Mouse (Mus musculus) liver, embryonic 14.5 days (tissue): Measurements from ENCODE around the gene Mdk. TPM values are rescaled to one million over a fixed set of nuclear protein-coding genes. Genes with fewer than 3 reads are reported as not detected.
A peak's percentile ranks its signal among the peaks of the same experiment; 100 is the strongest.

Source experiments
- ATAC-seq: fragments of 200-750 bp; cut with Nextera tagmentation; 2 replicates; pipeline ENCODE4 v1.8.0; 2017; ENCODE audit warnings: moderate number of reproducible peaks, mild to moderate bottlenecking, moderate library complexity; ENCODE audit not compliant: insufficient read depth
- DNase-seq, 3 experiments: peaks; one replicate each; pipeline ENCODE4 v3.0.0-alpha.2; 2012 to 2013; ENCODE audit warnings: low read depth in 3 of 3, low spot score in 3 of 3
- H3K27ac ChIP-seq: fragments of 300-500 bp; sonication (generic); 2 replicates; pipeline ENCODE4 v1.5.1; 2014; ENCODE audit warnings: moderate library complexity, mild to moderate bottlenecking, control low read depth, inconsistent platforms
- H3K27me3 ChIP-seq: fragments of 300-500 bp; sonication (generic); 2 replicates; pipeline ENCODE4 v1.6.1; 2014; ENCODE audit warnings: mild to moderate bottlenecking, low read length, moderate library complexity; ENCODE audit not compliant: control insufficient read depth, insufficient read depth
- H3K36me3 ChIP-seq: fragments of 300-500 bp; sonication (generic); replicated peaks from 2 replicates; pipeline ENCODE4 v1.6.1; 2014; ENCODE audit warnings: low read depth; ENCODE audit not compliant: control insufficient read depth, insufficient read depth
- H3K4me1 ChIP-seq, 2 experiments: fragments of 200-500 bp in 1 of 2; fragments of 300-500 bp in 1 of 2; sonication (generic) in 1 of 2; replicated peaks; 2 replicates each; pipeline ENCODE4 v1.6.1; 2012 to 2014; ENCODE audit warnings: antibody characterized with exemption in 1 of 2, inconsistent platforms in 1 of 2, low read length in 1 of 2; ENCODE audit not compliant: control insufficient read depth in 2 of 2, insufficient read depth in 2 of 2
- H3K4me2 ChIP-seq: fragments of 300-500 bp; sonication (generic); 2 replicates; pipeline ENCODE4 v1.6.1; 2014; ENCODE audit warnings: low read depth, mild to moderate bottlenecking, control low read depth, moderate library complexity
- H3K4me3 ChIP-seq, 2 experiments: fragments of 200-500 bp in 1 of 2; fragments of 300-500 bp in 1 of 2; sonication (generic) in 1 of 2; 2 replicates each; pipeline ENCODE4 v1.5.1; 2012 to 2014; ENCODE audit warnings: low read depth in 2 of 2, low read length in 2 of 2, mild to moderate bottlenecking in 2 of 2, control low read depth in 1 of 2, inconsistent platforms in 1 of 2, moderate library complexity in 1 of 2; ENCODE audit not compliant: insufficient read depth in 1 of 2
- H3K9ac ChIP-seq: fragments of 300-500 bp; sonication (generic); replicated peaks from 2 replicates; pipeline ENCODE4 v1.6.1; 2014; ENCODE audit warnings: mild to moderate bottlenecking, control low read depth, moderate library complexity
- H3K9me3 ChIP-seq: fragments of 300-500 bp; sonication (generic); 2 replicates; pipeline ENCODE4 v1.6.1; 2016; ENCODE audit warnings: low read length, mixed read lengths; ENCODE audit not compliant: control insufficient read depth
- CTCF ChIP-seq: IDR thresholded peaks from 2 replicates; pipeline ENCODE4 v1.5.1; 2016; ENCODE audit warnings: antibody characterized with exemption, low read depth, control low read depth
- EP300 ChIP-seq: IDR thresholded peaks from 2 replicates; pipeline ENCODE4 v1.6.1; 2016; ENCODE audit warnings: antibody characterized with exemption, low read depth
- WGBS: fragments of 180-500 bp; shearing (Covaris S2); extraction: QIAGEN DNeasy Blood & Tissue Kit; methylation state at CpG from one replicate; pipeline ENCODE4 v1.1.7; 2014; ENCODE audit not compliant: insufficient replicate concordance; 5-methylcytosine and 5-hydroxymethylcytosine counted together
- polyA plus RNA-seq, 2 experiments: library from polyadenylated mRNA; depleted of rRNA in 1 of 2; stranded (reverse) in 1 of 2; unstranded in 1 of 2; fragments of >200 nt; fragmentation: Nextera tagmentation in 1 of 2; extraction: Ambion mirVana in 1 of 2; gene quantifications; 2 replicates each; pipeline versions ENCODE4 v1.2.1 to v1.2.3; 2012 to 2014

Gene Mdk
- polyA plus RNA-seq, 2 experiments = 12.7 to 19.3 TPM

DNA sequence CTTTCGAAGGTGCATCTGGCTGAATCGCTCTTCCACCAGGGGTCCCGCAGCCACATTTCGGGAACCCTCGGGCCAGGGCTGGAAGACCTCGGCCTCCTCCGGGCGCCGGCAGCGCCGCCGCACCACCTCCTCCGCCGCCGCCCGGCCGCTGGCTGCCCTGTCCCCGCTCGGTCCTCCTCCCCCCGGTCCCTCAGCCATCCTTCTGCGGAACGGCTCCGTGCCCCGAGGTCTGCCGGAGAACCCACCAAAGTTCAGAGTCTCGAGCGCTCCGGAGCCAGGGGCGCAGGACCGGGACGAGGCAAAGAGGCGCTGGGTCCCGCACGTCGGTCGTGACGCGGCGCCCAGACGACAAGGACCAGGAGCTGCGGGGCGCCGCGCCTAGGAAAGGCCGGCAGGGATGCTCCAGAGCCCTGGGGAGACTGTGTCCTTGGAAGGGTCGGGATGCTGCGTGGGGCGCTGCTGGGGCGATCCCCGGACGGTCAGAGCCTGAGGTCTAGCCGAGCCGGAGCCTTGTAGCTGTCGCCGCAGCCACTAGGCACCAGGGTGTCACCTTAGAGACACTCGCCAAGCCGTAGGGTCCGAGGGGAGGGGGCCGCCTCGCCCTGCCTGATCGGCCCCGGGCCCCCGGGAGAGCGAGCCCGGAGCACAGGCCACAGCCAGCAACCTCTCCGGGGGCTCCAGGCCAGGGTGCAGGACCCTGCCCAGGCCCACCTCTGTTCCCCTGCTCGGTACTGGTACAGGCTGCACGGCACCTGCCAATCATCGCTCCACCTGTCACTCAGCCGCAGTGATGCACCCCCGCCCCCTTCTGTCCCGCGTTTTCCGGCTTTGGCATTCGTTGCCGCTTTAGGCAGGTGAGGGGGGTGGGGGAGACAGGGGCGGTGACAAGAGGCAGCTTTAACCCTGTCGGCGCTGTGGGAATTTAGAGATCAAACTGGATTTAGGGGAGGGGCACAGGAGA is 43.8 kb upstream of the Mdk start, which contains the start of gene Dgkz:
TSS of gene Dgkz (minus strand) at position 284 of the 961 bp plus-strand sequence.
- no peak for TF ChIP-seq CTCF
- no peak for TF ChIP-seq EP300
- H3K4me1 ChIP-seq = peaks cover 0 to 11% of the 10 kb centered on the region in 2 experiments; a peak in 3 of 4 replicates
- DNase-seq (no peak), ATAC-seq (no peak)
- 3% methylated on average over 78 of the region's 79 CpGs for WGBS
- no peak within 1 kb of the TSS for H3K9ac ChIP-seq
- H3K9me3 ChIP-seq = no peaks in the 10 kb centered on the region
- H3K4me2 ChIP-seq = peak within 1 kb of the TSS; percentile 37
- H3K27ac ChIP-seq = no peak within 1 kb of the TSS
- peak within 1 kb of the TSS in 1 of 2 experiments; percentile 4; a peak in 2 of 4 replicates for H3K4me3 ChIP-seq
- H3K36me3 ChIP-seq = no peaks in the 10 kb centered on the region
- H3K27me3 ChIP-seq = peaks cover 73% of the 10 kb centered on the region

DNA sequence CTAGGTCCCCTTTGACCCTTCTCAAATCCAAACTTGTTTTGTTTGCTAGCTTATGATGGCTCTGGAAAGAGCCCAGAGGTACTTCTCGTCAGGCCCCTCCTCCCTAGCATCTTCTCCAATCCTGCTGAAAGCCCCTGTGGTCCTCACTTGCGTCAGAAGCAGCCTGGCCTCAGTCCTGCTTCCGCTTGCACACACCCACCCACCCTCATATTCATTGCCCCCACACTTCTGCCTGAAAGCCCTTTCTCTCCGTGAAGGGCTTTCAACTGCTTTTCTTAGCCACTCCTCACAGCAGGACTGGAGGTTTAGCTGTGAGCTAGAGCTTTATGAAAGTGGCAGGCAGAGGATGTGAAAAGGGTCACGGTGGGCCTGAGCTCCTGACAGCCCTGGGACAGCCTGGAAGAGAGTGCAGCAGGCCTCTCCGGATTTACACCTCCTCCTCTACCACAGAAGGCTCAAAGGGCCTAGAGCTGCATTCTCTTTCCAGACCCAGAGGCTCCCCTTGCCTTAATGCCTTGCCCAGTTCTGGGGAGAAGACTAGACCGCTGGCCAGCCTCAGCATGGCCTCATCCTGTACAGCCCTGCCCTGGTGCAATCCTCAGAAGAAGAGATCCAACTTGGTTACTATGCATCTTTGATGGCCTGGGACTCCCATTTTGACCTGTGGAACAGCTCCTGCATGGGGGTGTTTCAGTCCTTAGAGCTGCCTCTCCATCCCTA is 41.5 kb upstream of the Mdk start:
- 37% methylated on average over 7 of the region's 7 CpGs for WGBS
- Histone ChIP-seq H3K4me1 (peaks cover 0 to 11% of the 10 kb centered on the region in 2 experiments; a peak in 3 of 4 replicates), H3K27me3 (peaks cover 74% of the 10 kb centered on the region), H3K9me3 (no peaks in the 10 kb centered on the region), H3K9ac (no peak overlapping the region), H3K4me2 (no peak overlapping the region), H3K4me3 (no peak overlapping the region), H3K27ac (no peak overlapping the region), H3K36me3 (no peaks in the 10 kb centered on the region)
- TF ChIP-seq CTCF = no peak
- TF ChIP-seq EP300 = no peak
- ATAC-seq (no peak), DNase-seq (no peak)

DNA sequence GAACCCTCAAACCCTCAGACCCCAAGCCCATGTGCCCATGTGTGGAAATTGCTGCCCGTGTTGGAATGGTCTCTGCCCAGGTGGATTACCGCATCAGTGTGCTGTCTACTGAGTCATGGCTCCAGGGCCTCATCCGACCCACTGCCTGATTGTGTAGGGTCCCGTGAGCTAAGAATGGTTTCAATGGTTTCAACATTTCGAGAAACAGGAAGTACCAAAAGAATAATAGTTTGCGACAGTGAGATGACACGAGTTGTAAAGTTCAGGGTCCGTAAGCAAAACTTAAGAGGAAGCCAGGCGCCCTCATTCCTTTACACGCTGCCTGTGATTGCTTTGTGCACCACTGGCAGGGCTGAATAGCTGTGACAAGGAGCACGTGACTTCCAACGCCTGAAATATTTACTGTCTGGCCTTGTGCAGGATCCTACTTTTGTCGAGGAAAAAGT is 40.0 kb upstream of the Mdk start:
- Histone ChIP-seq H3K4me1 (peaks cover 0 to 7% of the 10 kb centered on the region in 2 experiments; a peak in 2 of 4 replicates), H3K27ac (no peak overlapping the region), H3K9me3 (no peaks in the 10 kb centered on the region), H3K27me3 (peaks cover 67% of the 10 kb centered on the region), H3K4me2 (no peak overlapping the region; the same call in 1 of the 2 replicates), H3K4me3 (no peak overlapping the region), H3K9ac (no peak overlapping the region), H3K36me3 (no peaks in the 10 kb centered on the region)
- TF ChIP-seq EP300 = no peak
- no peak for TF ChIP-seq CTCF
- DNase-seq (no peak), ATAC-seq (peak; percentile 60)
- 10% methylated on average over 13 of the region's 13 CpGs for WGBS

DNA sequence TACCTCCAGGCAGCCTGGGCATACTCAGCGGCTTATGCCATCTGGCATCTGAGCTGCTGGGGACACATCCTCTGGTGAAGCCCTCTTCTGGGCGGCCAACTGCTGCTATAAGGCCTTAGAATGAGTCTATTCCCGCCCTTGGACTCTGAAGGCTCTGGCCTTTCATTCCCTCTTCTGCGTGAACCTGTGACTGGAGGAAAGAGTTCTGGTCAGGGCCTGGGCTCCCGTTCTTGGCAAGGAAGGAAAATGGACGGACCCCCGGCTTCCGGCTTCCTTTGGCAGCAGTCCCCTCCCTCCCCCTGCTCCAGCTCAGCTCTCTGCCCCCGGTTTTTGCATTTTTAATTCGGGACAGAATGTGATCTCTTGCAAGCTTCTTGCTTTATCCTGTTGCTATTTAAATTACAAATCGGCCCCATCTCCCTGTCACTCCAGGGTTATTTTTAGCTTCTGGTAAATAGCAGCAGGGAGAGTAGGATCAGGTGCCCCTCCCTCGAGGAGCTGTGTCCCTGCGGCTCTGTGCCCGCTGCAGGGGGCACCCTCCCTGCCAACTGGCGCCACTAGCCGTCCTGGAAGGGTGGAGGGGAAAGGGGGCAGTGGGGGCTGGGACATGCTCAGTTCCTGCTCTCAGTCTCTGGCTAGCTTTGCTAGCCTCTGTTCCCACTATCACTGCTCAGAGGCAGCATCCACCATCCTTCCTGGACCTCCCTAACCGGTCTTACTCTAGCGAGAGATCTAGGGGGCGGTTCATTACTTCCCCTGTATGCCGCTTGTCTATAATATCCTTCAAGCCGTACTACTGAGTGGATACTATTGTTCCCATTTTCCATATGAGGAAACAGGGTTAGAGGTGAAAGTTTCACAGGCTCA is 39.4 kb upstream of the Mdk start:
- H3K4me1 ChIP-seq = peaks cover 0 to 7% of the 10 kb centered on the region in 2 experiments; a peak in 2 of 4 replicates
- TF ChIP-seq EP300 (no peak), CTCF (no peak)
- no peaks in the 10 kb centered on the region for H3K36me3 ChIP-seq
- H3K4me2 ChIP-seq = no peak overlapping the region; the same call in 1 of the 2 replicates
- DNase-seq = no peak
- H3K4me3 ChIP-seq = no peak overlapping the region
- peaks cover 60% of the 10 kb centered on the region for H3K27me3 ChIP-seq
- no peak overlapping the region for H3K9ac ChIP-seq
- WGBS = 16% methylated on average over 21 of the region's 21 CpGs
- no peak overlapping the region; the same call in 1 of the 2 replicates for H3K27ac ChIP-seq
- peak; percentile 62 for ATAC-seq
- no peaks in the 10 kb centered on the region for H3K9me3 ChIP-seq
